29 mouse cellular contexts compared by ENCODE assay signal in the genomic region with DNA sequence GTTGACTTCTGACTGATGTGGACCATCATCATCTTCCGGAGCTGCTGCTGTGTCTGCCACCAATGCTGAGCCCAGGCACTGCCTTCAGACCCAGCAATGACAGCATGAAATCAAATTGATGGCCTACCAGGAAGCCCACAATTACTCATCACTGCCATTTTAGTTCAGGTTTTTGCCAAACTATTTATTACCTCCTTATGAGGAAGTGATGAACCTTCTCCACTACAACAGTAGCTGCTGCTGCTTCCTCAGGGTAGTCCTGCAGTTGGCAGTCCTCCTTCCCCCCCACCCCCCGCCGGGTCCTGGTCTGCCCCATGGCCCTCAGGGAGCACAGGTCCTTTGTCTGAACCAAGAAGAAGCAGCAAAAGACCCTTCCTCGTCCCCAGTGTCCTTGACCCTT. TPM values are rescaled to one million over a fixed set of nuclear protein-coding genes. Genes with fewer than 3 reads are reported as not detected.
"Had no signal": no experiment of that assay in that cellular context is flagged by ENCODE, and none has a peak within 500 bp of the region (broad histone marks: within the 10 kb centered on the region; RNA-seq: fewer than 3 reads in every experiment).

No protein-coding gene starts in this region.

- H3K27ac ChIP-seq: lung, embryonic 15.5 days; macrophage; midbrain, embryonic 10.5 days; midbrain, embryonic 12.5 days; neural tube, embryonic 13.5 days; neural tube, embryonic 15.5 days had no signal

- ATAC-seq: liver, postnatal 0 days; lung, postnatal 0 days; midbrain, embryonic 16.5 days had no signal

- DNase-seq: liver, postnatal 0 days; lung, adult 2 months; lung, postnatal 14 days; lung, postnatal 36 days; midbrain, embryonic 14.5 days; retina, postnatal 1 day; right cerebral cortex, adult 18-20 months; right cerebral cortex, postnatal 25 days; right cerebral cortex, postnatal 4 days; spleen, adult 18-20 months; thymus, adult 18-20 months; thymus, postnatal 14 days; thymus, postnatal 36 days had no signal

- H3K4me3 ChIP-seq: lung, embryonic 15.5 days; midbrain, embryonic 10.5 days; midbrain, embryonic 12.5 days; myocyte; neural tube, embryonic 13.5 days; neural tube, embryonic 15.5 days had no signal

- H3K4me1 ChIP-seq: lung, embryonic 15.5 days; midbrain, embryonic 12.5 days; neural tube, embryonic 13.5 days had no signal

RNA-seq across cellular contexts. Expression of a gene that starts 8.6 kb away (rescaled TPM):
- total RNA-seq: megakaryocyte, adult 5-6 weeks had no signal

RNA-seq across cellular contexts. Expression of a gene that starts 26.8 kb away (rescaled TPM):
- total RNA-seq: megakaryocyte, adult 5-6 weeks; megakaryocyte-erythroid progenitor cell, adult 5-6 weeks had no signal
- polyA plus RNA-seq: liver, postnatal 0 days; lung, adult 2 months; lung, embryonic 15.5 days; lung, postnatal 0 days; macrophage; midbrain, embryonic 10.5 days; midbrain, embryonic 12.5 days; midbrain, embryonic 14.5 days; midbrain, embryonic 16.5 days; myocyte; neural tube, embryonic 11.5 days; neural tube, embryonic 13.5 days; neural tube, embryonic 15.5 days; small intestine, adult 2 months; stomach, embryonic 14.5 days; stomach, embryonic 16.5 days; thymus, postnatal 0 days had no signal

RNA-seq across cellular contexts. Expression of a gene that starts 57.0 kb away (rescaled TPM):
- total RNA-seq: megakaryocyte, adult 5-6 weeks; megakaryocyte-erythroid progenitor cell, adult 5-6 weeks had no signal
- polyA plus RNA-seq: liver, postnatal 0 days; lung, adult 2 months; lung, embryonic 15.5 days; lung, postnatal 0 days; macrophage; midbrain, embryonic 10.5 days; midbrain, embryonic 12.5 days; midbrain, embryonic 14.5 days; midbrain, embryonic 16.5 days; myocyte; neural tube, embryonic 11.5 days; neural tube, embryonic 13.5 days; neural tube, embryonic 15.5 days; small intestine, adult 2 months; stomach, embryonic 14.5 days; stomach, embryonic 16.5 days; thymus, postnatal 0 days had no signal
